8 mouse cellular contexts compared by ENCODE assay signal in the genomic region with DNA sequence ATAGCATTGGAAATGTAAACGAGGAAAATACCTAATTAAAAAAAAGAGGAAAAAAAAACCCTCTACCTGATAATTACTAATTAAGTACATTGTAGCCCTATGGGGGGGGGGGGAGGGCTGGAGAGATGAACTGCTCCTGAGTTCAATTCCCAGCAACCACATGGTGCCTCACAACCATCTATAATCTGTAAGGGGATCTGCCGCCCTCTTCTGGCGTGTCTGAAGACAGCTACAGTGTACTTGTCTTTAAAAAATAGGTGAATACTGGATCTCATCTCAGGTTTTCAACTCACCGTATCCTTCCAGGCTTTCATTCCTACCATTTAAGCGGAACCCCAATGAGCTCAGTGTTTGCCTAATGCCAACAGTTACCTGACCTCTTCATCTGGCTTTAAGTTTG. TPM values are rescaled to one million over a fixed set of nuclear protein-coding genes. Genes with fewer than 3 reads are reported as not detected.
DNase-seq lines count a peak whose midpoint lies in the region; ATAC-seq and TF ChIP-seq lines count a peak whose summit lies in the region.

No protein-coding gene starts in this region.

- no peak overlapping the region for H3K4me3 ChIP-seq in limb, embryonic 14.5 days (replicated peaks; ENCODE audit: low read length)

- ATAC-seq in limb, embryonic 14.5 days (ENCODE audit: low FRiP score, low read depth), result no peak

- intact Hi-C loops in heart, postnatal 14 days (cut with DNase I), result loop anchor here (2.0 kb wide), 1 partner anchor 95 kb away; no protein-coding TSS in a partner anchor

- peaks cover 35% of the 10 kb centered on the region for H3K36me3 ChIP-seq in limb, embryonic 14.5 days (ENCODE audit: control insufficient read depth, insufficient read depth, low read length)

- peak; percentile 23 to 43 for DNase-seq in heart, postnatal 14 days
- no peak for DNase-seq in heart, adult 11 months
- peak; percentile 20 for DNase-seq in ovary, postnatal 36 days (ENCODE audit: low spot score)
- DNase-seq in ovary, postnatal 10 days (ENCODE audit: low spot score), result no peak
- peak; percentile 39 for DNase-seq in adrenal gland, postnatal 25 days
- DNase-seq in limb, embryonic 14.5 days (ENCODE audit: low spot score), result peak; percentile 26
- no peak for DNase-seq in layer of hippocampus, adult 9-11 months
- no peak for DNase-seq in urinary bladder, postnatal 10 days (ENCODE audit: low spot score)

- H3K27ac ChIP-seq in limb, embryonic 14.5 days (replicated peaks; ENCODE audit: low read depth, low read length), result no peak overlapping the region

- H3K9me3 ChIP-seq in limb, embryonic 14.5 days (ENCODE audit: control insufficient read depth, low read length), result no peaks in the 10 kb centered on the region

- no peak overlapping the region for H3K4me2 ChIP-seq in limb, embryonic 14.5 days (replicated peaks; ENCODE audit: low read depth, low read length, severe bottlenecking)

- H3K27me3 ChIP-seq in limb, embryonic 14.5 days (ENCODE audit: control insufficient read depth, insufficient read depth, low read length), result no peaks in the 10 kb centered on the region

- WGBS in limb, embryonic 14.5 days, result 39% methylated on average over 5 of the region's 5 CpGs

- no peak overlapping the region for H3K9ac ChIP-seq in limb, embryonic 14.5 days (ENCODE audit: low read depth, low read length, severe bottlenecking)

- TF ChIP-seq POLR2A in limb, embryonic 14.5 days (IDR thresholded peaks at IDR 0.05; ENCODE audit: borderline replicate concordance, extremely low read depth, insufficient read depth, insufficient read length), result no peak

- no peaks in the 10 kb centered on the region for H3K4me1 ChIP-seq in limb, embryonic 14.5 days (ENCODE audit: control insufficient read depth, insufficient read depth, low read length)

RNA-seq across cellular contexts. Expression of a gene that starts 5.3 kb away (rescaled TPM):
- 10 to 100 TPM; 18.1 to 22.9 TPM for total RNA-seq in heart, postnatal 14 days (2021)
- total RNA-seq in adrenal gland, postnatal 25 days (2021), result 23.9 and 25.8 TPM in 2 replicates
- polyA plus RNA-seq in limb, embryonic 14.5 days (2012; rRNA removed), result 15.5 and 35.4 TPM in 2 replicates
- 49.6 and 51.1 TPM in 2 replicates for polyA plus RNA-seq in limb, embryonic 14.5 days (2014; fragmentation: Nextera tagmentation; extraction: Ambion mirVana)

RNA-seq across cellular contexts. Expression of a gene that starts 5.4 kb away (rescaled TPM):
- total RNA-seq in heart, postnatal 14 days (2021), result 1 to 10 TPM in 1 of 2 experiments, under 1 TPM in 1; 0.74 to 1.6 TPM
- 2.4 and 2.8 TPM in 2 replicates for total RNA-seq in adrenal gland, postnatal 25 days (2021)
- polyA plus RNA-seq in limb, embryonic 14.5 days (2012; rRNA removed), result 12.6 and 14.1 TPM in 2 replicates
- polyA plus RNA-seq in limb, embryonic 14.5 days (2014; fragmentation: Nextera tagmentation; extraction: Ambion mirVana), result 7.6 and 8.1 TPM in 2 replicates

RNA-seq across cellular contexts. Expression of a gene that starts 48.7 kb away (rescaled TPM):
- 100 to 1,000 TPM; 313 to 315 TPM for total RNA-seq in heart, postnatal 14 days (2021)
- 57.0 and 61.8 TPM in 2 replicates for total RNA-seq in adrenal gland, postnatal 25 days (2021)
- 41.3 and 41.6 TPM in 2 replicates for polyA plus RNA-seq in limb, embryonic 14.5 days (2012; rRNA removed)
- 33.0 and 34.5 TPM in 2 replicates for polyA plus RNA-seq in limb, embryonic 14.5 days (2014; fragmentation: Nextera tagmentation; extraction: Ambion mirVana)

Comparison
In these comparisons a context has a peak if more than half of its experiments do, and no peak if none do; other contexts are left out.
1. DNase-seq: peak in heart, postnatal 14 days (2 of 2), ovary, postnatal 36 days (single experiment), adrenal gland, postnatal 25 days (single experiment) and limb, embryonic 14.5 days (single experiment); none in heart, adult 11 months (single experiment), ovary, postnatal 10 days (single experiment), layer of hippocampus, adult 9-11 months (single experiment) and urinary bladder, postnatal 10 days (single experiment).